Mouse (Mus musculus) neutrophil, adult 83 days (primary cell): ENCODE results near the gene Trp53rkb. TPM values are rescaled to one million over a fixed set of nuclear protein-coding genes. Genes with fewer than 3 reads are reported as not detected.

Experiments used
- total RNA-seq, 2 experiments: library from RNA; stranded (reverse); gene quantifications; one replicate each; pipeline ENCODE4 v1.2.4; 2023

The Trp53rkb gene
- 1 to 10 TPM; 2.0 to 3.8 TPM for total RNA-seq

DNA sequence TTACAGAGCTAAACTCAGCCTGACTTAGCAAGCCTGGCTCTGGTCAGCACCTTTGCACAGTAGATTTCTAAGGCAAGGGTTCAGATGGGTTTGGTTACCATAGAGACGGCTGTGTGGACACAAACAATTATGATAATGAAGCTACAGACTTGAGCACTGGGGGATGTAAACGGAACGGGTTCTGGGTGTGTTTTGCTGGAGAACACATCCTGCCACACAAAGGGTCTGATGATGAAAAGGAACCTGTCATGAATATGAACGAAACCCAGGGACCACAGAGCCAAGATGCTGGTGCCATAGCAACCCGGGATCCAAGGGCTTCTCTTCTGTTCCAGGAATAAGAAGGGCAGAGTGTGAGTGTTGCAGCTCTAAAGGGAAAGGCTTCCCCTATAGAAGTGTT is at the start of gene Trp53rkb:
Gene Trp53rkb, plus strand, starts transcription at position 177 of the 400 bp plus-strand sequence.

DNA sequence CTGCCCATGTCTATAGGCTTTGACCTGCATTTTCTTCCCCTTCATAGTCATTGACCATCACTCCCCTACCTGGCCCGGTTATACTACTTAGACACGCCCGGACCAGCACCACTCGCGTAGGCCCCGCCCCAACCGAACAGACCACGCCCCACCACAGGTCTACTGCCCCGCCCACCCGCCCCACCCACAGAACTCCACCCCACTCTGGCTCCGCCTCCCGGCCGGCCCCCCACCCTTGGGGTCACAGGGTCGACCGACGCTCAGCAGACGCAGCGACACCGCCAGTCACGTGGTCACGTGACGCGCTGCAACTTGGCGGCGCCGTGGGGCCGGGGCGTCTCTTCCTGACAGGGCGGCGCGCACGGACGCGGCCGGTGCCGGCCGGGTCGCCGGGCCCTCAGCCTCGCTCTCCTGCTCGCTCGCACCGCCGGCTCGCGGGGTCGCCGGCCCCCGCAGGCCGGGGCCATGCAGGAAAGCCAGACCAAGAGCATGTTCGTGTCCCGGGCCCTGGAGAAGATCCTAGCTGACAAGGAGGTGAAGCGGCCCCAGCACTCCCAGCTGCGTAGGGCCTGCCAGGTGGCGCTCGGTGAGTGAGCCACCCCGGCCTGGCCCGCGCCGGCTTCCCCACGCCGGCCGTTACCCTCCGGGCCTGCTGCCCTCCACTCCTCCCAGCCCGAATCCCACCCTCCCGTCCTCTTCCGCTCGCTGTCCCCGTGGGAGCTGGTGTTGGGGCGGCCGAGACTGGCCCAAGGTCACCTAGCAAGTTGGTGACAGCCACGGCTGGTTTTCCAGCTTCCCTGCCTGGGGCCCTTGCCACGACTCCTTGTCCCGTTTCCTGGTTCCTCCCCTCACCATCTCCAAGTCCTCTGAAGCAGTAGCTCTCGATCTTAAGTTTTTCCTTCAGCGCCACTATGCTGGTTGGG is 13.2 kb downstream of the Trp53rkb start, which contains the start of gene Arfgef2:
Gene Arfgef2, plus strand, starts transcription at position 339 of the 923 bp plus-strand sequence.

Other genes with a start within 250 kb of the Trp53rkb start
- 100 to 1,000 TPM; 171 to 190 TPM for gene Prex1, start 78.7 kb upstream of the Trp53rkb start, total RNA-seq
- gene Arfgef2, start 13.1 kb downstream of the Trp53rkb start, total RNA-seq = 10 to 100 TPM; 34.8 to 35.7 TPM
- gene Cse1l, start 113.5 kb downstream of the Trp53rkb start, total RNA-seq = 10 to 100 TPM; 38.0 to 39.7 TPM
- 10 to 100 TPM; 35.4 to 42.7 TPM for gene Stau1, start 203.8 kb downstream of the Trp53rkb start, total RNA-seq
- 10 to 100 TPM; 26.4 to 31.0 TPM for gene Ddx27, start 222.7 kb downstream of the Trp53rkb start, total RNA-seq